Mouse (Mus musculus) cerebellum, adult 2 months (tissue): ENCODE results near the gene Fut8.

ENCODE experiments used
- CTCF ChIP-seq: fragments of 200-500 bp; IDR thresholded peaks from 2 replicates; pipeline ENCODE4 v1.5.1; 2011; ENCODE audit warnings: low read depth, mild to moderate bottlenecking, control low read depth, low read length, moderate library complexity, borderline replicate concordance; ENCODE audit not compliant: insufficient read depth
- POLR2A ChIP-seq: fragments of 200-500 bp; IDR thresholded peaks from 2 replicates; pipeline ENCODE4 v1.6.1; 2011; ENCODE audit warnings: low read length, control low read depth, borderline replicate concordance; ENCODE audit not compliant: insufficient read depth

DNA sequence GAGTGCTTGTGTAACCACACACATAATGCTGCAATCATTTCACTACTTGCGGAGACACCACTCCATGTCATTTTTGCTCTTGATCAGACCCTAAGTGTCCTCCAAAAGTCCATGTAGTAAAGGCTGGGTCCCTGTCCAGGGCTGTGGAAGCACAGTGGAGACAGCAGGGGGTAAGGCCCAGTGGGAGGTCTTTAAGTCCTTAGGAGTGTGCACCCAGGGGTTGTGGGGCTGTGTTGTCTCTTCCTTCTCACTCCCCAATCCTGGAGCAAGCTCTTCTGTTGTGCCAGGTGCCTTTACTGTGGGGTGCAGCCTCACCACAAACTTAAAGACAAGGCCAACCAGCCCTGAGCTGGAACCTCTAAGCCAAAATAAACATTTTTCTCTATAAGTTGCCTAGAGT lies 257.9 kb downstream of the Fut8 start:
- TF ChIP-seq CTCF (no peak), POLR2A (no peak)
